Mouse (Mus musculus) adrenal gland, postnatal 14 days (tissue): ENCODE measurements around the gene Gm14569. TPM values are rescaled to one million over a fixed set of nuclear protein-coding genes. Genes with fewer than 3 reads are reported as not detected.

Source experiments
- microRNA-seq, 2 experiments: library from miRNA; unstranded; fragments of <30 nt; microRNA quantifications; one replicate each; pipeline ENCODE4 v1.2.0; 2021
- total RNA-seq: library from RNA; stranded (reverse); gene quantifications from 2 replicates; pipeline ENCODE4 v1.2.3, GENCODE M21; 2021

Gm14569 gene
- total RNA-seq, 1 experiment from 2014 or later: not detected

Small RNA genes lying within 50 kb of the gene (microRNA-seq; reads per million reads assigned to microRNA genes)
- 0 reads per million in 2 experiments for gene Gm44485

Other genes with a start within 250 kb of the Gm14569 start
- 5.5 and 6.7 TPM in 2 replicates for gene Lonrf3, start 163.5 kb downstream of the Gm14569 start, total RNA-seq
- not detected in 2 replicates for gene Gm6268, start 90.5 kb downstream of the Gm14569 start, total RNA-seq
- gene Pgrmc1, start 106.4 kb upstream of the Gm14569 start, total RNA-seq: 258 and 317 TPM in 2 replicates
- gene Akap17b, start 153.6 kb upstream of the Gm14569 start, total RNA-seq: 4.7 and 5.6 TPM in 2 replicates